Mouse (Mus musculus) heart, postnatal 0 days (tissue): ENCODE data around the gene Asb5.

ENCODE experiments used
- CTCF ChIP-seq: IDR thresholded peaks from 2 replicates; pipeline ENCODE4 v1.5.1; 2016; ENCODE audit warnings: antibody characterized with exemption, control low read depth, low read depth
- EP300 ChIP-seq: IDR thresholded peaks from 2 replicates; pipeline ENCODE4 v1.6.1; 2016; ENCODE audit warnings: antibody characterized with exemption, low read depth

DNA sequence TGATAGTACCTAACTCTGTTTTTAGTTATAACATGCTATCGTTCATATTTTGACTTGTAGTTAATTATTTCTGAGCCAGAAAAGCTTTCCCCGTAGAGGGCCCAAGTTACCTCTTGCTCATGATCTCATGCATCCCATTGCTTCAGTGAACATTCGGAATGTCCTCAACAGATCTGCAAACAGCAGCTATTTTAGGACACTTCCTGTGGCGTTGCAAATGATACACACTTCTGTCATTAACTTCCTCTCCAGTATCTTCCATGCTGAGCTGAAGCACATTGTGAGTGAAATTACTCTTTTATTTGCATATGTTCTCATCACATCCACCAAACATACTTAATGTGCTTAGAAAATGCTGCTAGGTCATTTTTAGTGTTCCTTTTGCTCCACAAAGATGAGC lies 32.8 kb downstream of the Asb5 start:
- TF ChIP-seq CTCF: no peak
- no peak for TF ChIP-seq EP300
